Mouse (Mus musculus) heart, adult 8-10 months (tissue): ENCODE measurements around the gene Rsrc1. TPM values are rescaled to one million over a fixed set of nuclear protein-coding genes. Genes with fewer than 3 reads are reported as not detected.
A peak's percentile ranks its signal among the peaks of the same experiment; 100 is the strongest.
"Not testable (repeated sequence)": the region's sequence is repeated elsewhere in the genome, so short reads cannot be mapped to it uniquely, and the experiment has no call there.

ENCODE experiments used
- DNase-seq: peaks from one replicate; pipeline ENCODE4 v3.0.0; 2022; ENCODE audit warnings: low spot score
- total RNA-seq, 4 experiments: library from RNA; stranded (reverse); gene quantifications; 2 replicates each; pipeline ENCODE4 v1.2.4; 2022

Gene Rsrc1
- total RNA-seq, 4 experiments from 2014 or later: 10.7 to 13.9 (median 11.9) TPM

GRCm38 (mm10) chr3:66985539-66986286, 4.5 kb downstream of the Rsrc1 start:
- DNase-seq: peak; percentile 71

DNA sequence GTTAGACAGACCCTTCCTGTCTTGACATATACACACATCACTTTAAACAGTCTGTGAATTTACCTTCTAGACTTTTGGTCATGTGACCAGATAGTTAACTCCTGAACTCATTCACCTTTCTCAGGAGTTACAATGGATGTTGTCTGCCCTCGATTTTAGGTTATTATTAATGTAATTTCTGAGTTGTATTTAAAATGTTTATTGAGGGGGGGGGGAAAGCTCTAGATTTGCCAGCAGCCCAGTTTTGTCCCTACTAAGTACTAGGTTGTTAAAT, 5.0 kb downstream of the Rsrc1 start:
- DNase-seq: no peak

DNA sequence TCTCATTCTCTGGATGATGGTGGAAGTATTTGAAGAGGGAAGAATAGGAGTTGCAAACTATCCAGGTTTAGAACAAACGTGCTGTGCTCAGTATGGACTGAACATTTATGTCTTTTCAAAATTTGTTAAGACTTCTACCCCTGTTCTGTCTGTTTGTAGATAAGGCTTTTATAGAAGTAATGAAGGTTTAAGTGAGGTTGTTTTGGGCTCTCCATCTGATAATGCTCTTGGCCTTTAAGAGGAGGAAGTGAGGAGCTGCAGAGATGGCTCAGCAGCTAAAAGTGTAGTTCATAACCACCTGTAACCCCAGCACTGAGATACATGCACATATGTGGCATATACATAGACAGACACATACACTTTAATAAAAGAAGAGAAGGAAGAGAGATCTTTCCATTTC, 15.6 kb downstream of the Rsrc1 start:
- DNase-seq: no peak

GRCm38 (mm10) chr3:67036387-67037062, 55.3 kb downstream of the Rsrc1 start:
- DNase-seq: no peak

DNA sequence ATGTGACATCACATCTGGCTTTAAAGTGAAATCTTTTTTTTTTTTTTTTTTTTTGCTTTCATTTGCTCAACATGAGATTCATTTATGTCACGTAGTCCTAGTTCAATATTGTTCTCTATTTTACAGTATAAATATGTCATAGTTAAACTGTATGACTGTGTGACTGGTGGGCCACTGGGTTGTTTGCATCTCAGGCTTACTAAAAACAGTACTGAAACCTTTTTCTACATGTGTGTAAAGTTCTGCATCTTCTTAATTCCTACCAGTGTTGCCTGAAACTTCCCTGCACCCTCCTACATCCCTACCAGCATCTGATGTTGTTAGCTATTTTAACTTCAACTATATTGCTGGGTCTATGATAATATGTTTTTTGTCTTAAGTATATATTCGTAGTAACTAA, 78.6 kb downstream of the Rsrc1 start:
- no peak for DNase-seq

GRCm38 (mm10) chr3:67070575-67071488, 89.6 kb downstream of the Rsrc1 start:
- no peak for DNase-seq

DNA sequence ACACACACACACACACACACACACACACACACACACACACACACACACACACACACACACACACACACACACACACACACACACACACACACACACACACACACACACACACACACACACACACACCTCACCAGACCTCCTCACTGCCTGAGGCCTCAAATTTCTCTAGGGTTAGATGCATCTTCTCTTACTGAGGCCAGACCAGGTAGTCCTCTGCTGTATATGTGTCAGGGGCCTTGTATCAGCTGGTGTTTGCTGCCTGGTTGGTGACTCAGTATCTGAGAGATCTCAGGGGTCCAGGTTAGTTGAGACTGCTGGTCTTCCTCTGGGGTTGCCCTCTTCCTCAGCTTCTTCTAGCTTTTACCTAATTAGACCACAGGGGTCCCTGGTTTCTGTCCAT, 92.5 kb downstream of the Rsrc1 start:
- DNase-seq: not testable (repeated sequence)

- DNase-seq: no peak
These were observed 94.3 kb downstream of the Rsrc1 start for GRCm38 (mm10) chr3:67075484-67075883.

- no peak for DNase-seq
These were observed 103.6 kb downstream of the Rsrc1 start for GRCm38 (mm10) chr3:67084742-67085141.

DNA sequence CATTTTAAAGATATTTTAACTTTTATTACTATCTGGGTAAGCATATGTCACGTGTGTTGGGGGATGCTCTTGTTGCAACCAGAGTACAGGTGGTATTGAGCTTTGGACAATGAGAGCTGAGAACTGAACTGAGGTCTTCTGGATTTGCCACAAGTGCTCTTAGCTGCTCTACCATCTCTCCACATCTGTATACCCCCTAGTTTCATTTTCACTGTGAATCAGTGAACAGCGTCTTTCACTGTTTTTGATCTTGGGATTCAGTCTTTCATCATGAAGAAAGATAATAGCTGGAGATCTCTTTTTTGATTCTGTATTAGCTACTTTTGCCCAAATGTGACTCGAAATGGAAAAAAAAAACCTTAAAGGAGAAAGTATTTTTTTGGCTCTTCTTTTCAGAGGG, 127.2 kb downstream of the Rsrc1 start:
- no peak for DNase-seq

DNA sequence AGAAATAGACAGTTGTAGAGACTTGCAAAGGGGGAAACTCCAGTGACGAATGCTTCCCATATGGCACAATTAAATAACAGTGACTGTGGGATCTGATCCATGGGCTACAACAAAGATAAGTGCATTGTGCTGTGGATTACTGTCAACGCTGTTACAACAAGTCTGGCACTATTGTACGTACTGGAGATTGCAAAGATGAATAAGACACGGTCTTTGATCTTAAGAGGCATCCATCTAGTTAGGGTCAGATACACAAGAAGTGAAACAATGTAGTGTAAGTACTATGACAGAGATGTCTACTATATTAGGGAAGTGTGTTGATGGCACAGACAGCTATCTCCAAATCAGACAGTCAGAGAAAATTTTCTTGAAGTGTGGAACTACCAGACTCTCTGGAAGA, 135.1 kb downstream of the Rsrc1 start:
- no peak for DNase-seq

- DNase-seq: no peak
These were observed 151.3 kb downstream of the Rsrc1 start for GRCm38 (mm10) chr3:67132521-67132920.

GRCm38 (mm10) chr3:67135749-67136375, 154.7 kb downstream of the Rsrc1 start:
- DNase-seq: no peak

DNA sequence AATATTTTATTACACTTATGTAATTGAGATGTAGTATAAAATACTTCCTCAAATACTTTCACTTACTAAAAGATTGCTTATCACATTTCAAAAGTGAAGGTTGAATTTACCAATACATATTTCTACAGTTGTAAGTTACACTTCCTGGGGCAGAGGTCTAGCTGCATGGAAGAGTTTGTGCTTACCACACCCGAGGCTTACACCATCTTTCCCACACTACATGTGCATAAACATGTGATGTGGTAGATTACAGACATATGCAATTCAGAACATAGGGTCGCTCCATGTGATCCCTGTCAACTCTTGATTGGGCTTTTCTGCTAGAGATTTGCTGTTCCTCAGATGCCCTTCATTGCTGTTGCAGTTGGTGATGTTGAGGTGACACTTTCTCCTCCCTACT, 163.8 kb downstream of the Rsrc1 start:
- DNase-seq: no peak

- DNase-seq: no peak
These were observed 165.1 kb downstream of the Rsrc1 start for GRCm38 (mm10) chr3:67146280-67146679.

DNA sequence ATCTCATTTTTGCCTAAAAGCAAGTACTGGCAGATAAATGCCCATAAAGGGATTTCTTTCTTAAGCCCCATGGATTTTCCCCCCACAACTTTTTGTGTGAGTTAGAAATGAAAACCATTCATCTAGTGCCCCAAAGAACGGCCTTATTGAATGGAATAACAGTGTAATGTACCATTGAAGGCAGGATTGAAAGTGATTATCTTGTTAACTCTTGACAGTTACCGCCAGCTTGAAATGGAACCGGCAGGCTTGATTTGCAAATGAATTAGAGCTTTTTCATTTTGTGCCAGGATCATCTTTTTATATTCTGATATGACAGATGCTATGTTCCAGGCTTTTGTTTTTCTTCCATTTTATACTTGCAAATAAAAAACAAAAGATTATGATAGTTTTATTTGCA, 166.1 kb downstream of the Rsrc1 start:
- no peak for DNase-seq

GRCm38 (mm10) chr3:67197179-67197578, 216.0 kb downstream of the Rsrc1 start:
- DNase-seq: no peak

DNA sequence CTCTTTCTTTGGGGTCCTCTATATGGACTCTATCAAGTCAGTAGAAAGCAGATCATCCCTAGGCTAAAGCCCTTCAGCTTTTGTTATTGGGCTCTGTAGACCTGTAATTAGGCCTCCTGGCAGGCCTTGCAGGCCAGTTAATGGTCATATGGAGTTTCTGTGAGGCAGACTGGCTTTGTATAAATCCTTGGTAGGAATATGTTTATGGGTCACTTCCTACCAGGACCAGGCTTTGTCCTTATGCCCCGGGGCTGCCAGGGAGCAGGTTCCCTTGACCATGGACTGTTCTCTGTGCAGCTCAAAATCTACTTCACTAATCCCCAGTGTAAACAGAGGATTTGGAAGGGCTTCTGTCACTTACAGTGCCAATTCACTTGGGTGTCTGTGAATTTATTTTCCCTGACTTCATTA, 231.9 kb downstream of the Rsrc1 start:
- no peak for DNase-seq

DNA sequence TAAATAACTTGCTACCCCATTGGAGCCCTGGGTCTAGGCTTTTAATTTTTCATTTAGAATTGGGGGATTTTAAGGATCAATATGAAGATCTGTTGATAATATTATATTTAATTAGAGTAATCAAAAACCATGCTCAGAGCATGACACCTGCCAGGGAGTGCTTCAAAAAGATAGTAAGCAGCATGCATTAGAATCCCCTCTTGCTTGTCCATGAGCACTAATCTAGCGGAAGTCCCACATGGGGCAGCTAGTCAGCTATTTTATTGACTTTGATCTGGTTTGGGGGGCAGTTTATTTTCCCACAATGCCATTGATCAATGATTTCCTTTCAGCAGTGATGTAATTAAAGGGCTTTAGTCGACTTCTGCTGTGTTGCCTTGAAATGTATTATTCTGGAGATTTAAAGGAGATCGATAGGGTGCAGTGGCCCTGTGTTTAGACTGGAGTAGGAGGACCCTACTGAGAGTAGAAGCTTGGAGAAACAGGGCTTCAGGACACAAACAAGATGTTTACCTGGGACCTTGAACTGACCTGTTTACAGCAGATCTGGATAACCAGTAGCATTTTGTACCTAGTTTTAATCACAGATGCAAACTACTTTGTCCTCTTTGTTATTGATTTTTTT, 251.5 kb downstream of the Rsrc1 start:
- DNase-seq: no peak

GRCm38 (mm10) chr3:67242451-67242850, 261.3 kb downstream of the Rsrc1 start:
- DNase-seq: not testable (repeated sequence)

- peak; percentile 11 for DNase-seq
These were observed 286.3 kb downstream of the Rsrc1 start for GRCm38 (mm10) chr3:67267448-67267847.

- DNase-seq: no peak
These were observed 298.6 kb downstream of the Rsrc1 start for GRCm38 (mm10) chr3:67279781-67280180.
